Mouse (Mus musculus): ENCODE data around the gene Atp8a2. TPM values are rescaled to one million over a fixed set of nuclear protein-coding genes. Genes with fewer than 3 reads are reported as not detected.

The Atp8a2 gene
- polyA plus RNA-seq, 1 experiment, result 0.01 TPM

- Histone ChIP-seq H3K27me3 (ENCODE audit: control insufficient read depth, insufficient read depth, insufficient read length) (peaks cover 19% of the 10 kb centered on the region), H3K36me3 (ENCODE audit: control insufficient read depth, insufficient read depth) (no peaks in the 10 kb centered on the region), H3ac (ENCODE audit: control insufficient read depth, insufficient read length) (no peak overlapping the region), H3K4me2 (ENCODE audit: low read depth) (peak overlapping the region; percentile 16), H3K4me3 (peak overlapping the region; percentile 12), H3K79me2 (ENCODE audit: control insufficient read depth, insufficient read depth) (no peaks in the 10 kb centered on the region)
- TF ChIP-seq E2F4 (IDR thresholded peaks at IDR 0.05; ENCODE audit: insufficient read depth) (no peak), MAX (IDR thresholded peaks at IDR 0.05; ENCODE audit: low read depth) (no peak), POLR2A (IDR thresholded peaks at IDR 0.05; ENCODE audit: insufficient read length, low read depth) (no peak), POLR2AphosphoS2 (IDR thresholded peaks at IDR 0.05; ENCODE audit: insufficient read length, low read depth) (no peak), REST (IDR thresholded peaks at IDR 0.05; ENCODE audit: insufficient read depth, insufficient read length) (no peak), TCF12 (IDR thresholded peaks at IDR 0.05; ENCODE audit: insufficient read depth, poor library complexity, severe bottlenecking) (no peak), USF1 (IDR thresholded peaks at IDR 0.05; ENCODE audit: low read depth) (no peak), MYOD1 (IDR thresholded peaks at IDR 0.05; ENCODE audit: control insufficient read depth in 1 of 3, insufficient read length in 2 of 3, low read depth in 2 of 3) (no peak), TCF3 (IDR thresholded peaks at IDR 0.05; ENCODE audit: insufficient read length, low read depth) (no peak), SRF (IDR thresholded peaks at IDR 0.05; ENCODE audit: control insufficient read depth, insufficient read length, low read depth) (no peak), MYOG (IDR thresholded peaks at IDR 0.05; ENCODE audit: control insufficient read depth in 1 of 3, insufficient read depth in 1 of 3, insufficient read length in 2 of 3, low read depth in 2 of 3) (no peak), CEBPB (IDR thresholded peaks at IDR 0.05; ENCODE audit: insufficient read depth, poor library complexity, severe bottlenecking) (no peak)
Measured at GRCm38 (mm10) chr14:59627142-59627680, 569.8 kb downstream of the Atp8a2 start.

DNA sequence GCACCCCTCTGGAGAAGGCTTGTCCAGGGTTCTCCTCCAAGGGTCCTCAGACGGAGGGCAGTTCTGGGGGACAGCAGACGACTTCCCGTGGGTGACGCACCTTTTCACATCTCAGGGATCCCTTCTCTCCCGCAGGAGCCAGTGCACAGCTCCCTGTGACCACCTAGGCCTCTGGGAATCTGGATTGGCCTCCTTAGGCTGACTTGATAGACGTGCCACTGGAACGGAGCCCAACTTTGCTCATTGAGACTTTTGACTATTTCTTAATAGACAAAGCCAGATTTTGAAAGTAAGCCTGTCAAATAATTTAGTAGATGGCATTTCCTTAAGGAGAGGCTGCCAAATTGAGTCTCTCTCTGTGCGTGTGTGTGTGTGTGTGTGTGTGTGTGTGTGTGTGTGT lies 570.3 kb downstream of the Atp8a2 start:
- no peak for TF ChIP-seq USF1 (IDR thresholded peaks at IDR 0.05; ENCODE audit: low read depth)
- TF ChIP-seq MYOD1 (IDR thresholded peaks at IDR 0.05; ENCODE audit: control insufficient read depth in 1 of 3, insufficient read length in 2 of 3, low read depth in 2 of 3), result no peak
- no peak for TF ChIP-seq MAX (IDR thresholded peaks at IDR 0.05; ENCODE audit: low read depth)
- no peak for TF ChIP-seq POLR2A (IDR thresholded peaks at IDR 0.05; ENCODE audit: insufficient read length, low read depth)
- no peak for TF ChIP-seq TCF3 (IDR thresholded peaks at IDR 0.05; ENCODE audit: insufficient read length, low read depth)
- no peak for TF ChIP-seq E2F4 (IDR thresholded peaks at IDR 0.05; ENCODE audit: insufficient read depth)
- TF ChIP-seq CEBPB (IDR thresholded peaks at IDR 0.05; ENCODE audit: insufficient read depth, poor library complexity, severe bottlenecking), result no peak
- no peak for TF ChIP-seq REST (IDR thresholded peaks at IDR 0.05; ENCODE audit: insufficient read depth, insufficient read length)
- TF ChIP-seq SRF (IDR thresholded peaks at IDR 0.05; ENCODE audit: control insufficient read depth, insufficient read length, low read depth), result no peak
- TF ChIP-seq MYOG (IDR thresholded peaks at IDR 0.05; ENCODE audit: control insufficient read depth in 1 of 3, insufficient read depth in 1 of 3, insufficient read length in 2 of 3, low read depth in 2 of 3), result no peak
- no peak for TF ChIP-seq POLR2AphosphoS2 (IDR thresholded peaks at IDR 0.05; ENCODE audit: insufficient read length, low read depth)
- TF ChIP-seq TCF12 (IDR thresholded peaks at IDR 0.05; ENCODE audit: insufficient read depth, poor library complexity, severe bottlenecking), result no peak
- Histone ChIP-seq H3K79me2 (ENCODE audit: control insufficient read depth, insufficient read depth) (no peaks in the 10 kb centered on the region), H3K4me3 (peak overlapping the region; percentile 12)

DNA sequence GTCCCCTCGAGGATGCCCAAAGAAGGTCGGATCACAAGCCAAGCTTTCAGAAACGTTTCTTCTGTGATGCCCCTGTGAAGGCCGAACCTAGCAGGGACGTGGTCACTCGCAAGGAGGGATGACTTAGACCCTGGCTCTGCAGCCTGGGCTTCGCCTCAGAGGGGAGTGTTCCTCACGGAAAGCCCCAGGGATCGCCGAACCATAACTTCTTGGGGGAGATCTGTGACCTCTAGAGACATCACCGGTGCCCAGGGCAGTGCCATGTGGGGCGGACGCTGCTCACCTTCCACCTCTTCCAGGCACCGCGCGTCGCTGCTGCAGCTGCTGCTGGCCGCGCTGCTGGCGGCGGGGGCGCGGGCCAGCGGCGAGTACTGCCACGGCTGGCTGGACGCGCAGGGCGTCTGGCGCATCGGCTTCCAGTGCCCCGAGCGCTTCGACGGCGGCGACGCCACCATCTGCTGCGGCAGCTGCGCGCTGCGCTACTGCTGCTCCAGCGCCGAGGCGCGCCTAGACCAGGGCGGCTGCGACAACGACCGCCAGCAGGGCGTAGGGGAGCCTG lies 571.1 kb downstream of the Atp8a2 start:
- Histone ChIP-seq H3K27me3 (ENCODE audit: control insufficient read depth, insufficient read depth, insufficient read length) (peaks cover 19% of the 10 kb centered on the region), H3ac (ENCODE audit: control insufficient read depth, insufficient read length) (peak overlapping the region; percentile 29), H3K79me2 (ENCODE audit: control insufficient read depth, insufficient read depth) (no peaks in the 10 kb centered on the region), H3K4me2 (ENCODE audit: low read depth) (peak overlapping the region; percentile 30), H3K4me3 (peak overlapping the region; percentile 12), H3K36me3 (ENCODE audit: control insufficient read depth, insufficient read depth) (no peaks in the 10 kb centered on the region)
- no peak for TF ChIP-seq TCF12 (IDR thresholded peaks at IDR 0.05; ENCODE audit: insufficient read depth, poor library complexity, severe bottlenecking)
- peak in 2 of 3 experiments; percentile 74 to 86 for TF ChIP-seq MYOG (IDR thresholded peaks at IDR 0.05; ENCODE audit: control insufficient read depth in 1 of 3, insufficient read depth in 1 of 3, insufficient read length in 2 of 3, low read depth in 2 of 3)
- TF ChIP-seq MYOD1 (IDR thresholded peaks at IDR 0.05; ENCODE audit: control insufficient read depth in 1 of 3, insufficient read length in 2 of 3, low read depth in 2 of 3), result peak in 2 of 3 experiments; percentile 41 to 78
- peak; percentile 43 for TF ChIP-seq TCF3 (IDR thresholded peaks at IDR 0.05; ENCODE audit: insufficient read length, low read depth)

More for the DNA sequence above, 570.3 kb downstream of the Atp8a2 start:
- Histone ChIP-seq H3ac (ENCODE audit: control insufficient read depth, insufficient read length) (peak overlapping the region; percentile 29), H3K36me3 (ENCODE audit: control insufficient read depth, insufficient read depth) (no peaks in the 10 kb centered on the region), H3K4me2 (ENCODE audit: low read depth) (peak overlapping the region; percentile 38), H3K27me3 (ENCODE audit: control insufficient read depth, insufficient read depth, insufficient read length) (peaks cover 19% of the 10 kb centered on the region)

GRCm38 (mm10) chr14:59625158-59625805 lies 571.7 kb downstream of the Atp8a2 start, which contains the start of gene Shisa2:
Shisa2 (plus strand) TSS chr14:59625308.
- no peaks in the 10 kb centered on the region for H3K36me3 ChIP-seq (ENCODE audit: control insufficient read depth, insufficient read depth)
- H3ac ChIP-seq (ENCODE audit: control insufficient read depth, insufficient read length), result peak within 1 kb of the TSS; percentile 29
- peaks cover 19% of the 10 kb centered on the region for H3K27me3 ChIP-seq (ENCODE audit: control insufficient read depth, insufficient read depth, insufficient read length)
- H3K79me2 ChIP-seq (ENCODE audit: control insufficient read depth, insufficient read depth), result no peaks in the 10 kb centered on the region
- peak in 1 of 3 experiments; percentile 13 for TF ChIP-seq MYOG (IDR thresholded peaks at IDR 0.05; ENCODE audit: control insufficient read depth in 1 of 3, insufficient read depth in 1 of 3, insufficient read length in 2 of 3, low read depth in 2 of 3)
- TF ChIP-seq POLR2A (IDR thresholded peaks at IDR 0.05; ENCODE audit: insufficient read length, low read depth), result peak; percentile 54
- no peak for TF ChIP-seq SRF (IDR thresholded peaks at IDR 0.05; ENCODE audit: control insufficient read depth, insufficient read length, low read depth)
- H3K4me3 ChIP-seq, result peak within 1 kb of the TSS; percentile 12
- H3K4me2 ChIP-seq (ENCODE audit: low read depth), result peak within 1 kb of the TSS; percentile 45

Measured in myocyte (in vitro differentiated cells).